Mouse (Mus musculus) midbrain, postnatal 0 days (tissue): Measurements from ENCODE around the gene Ppp2r1b. TPM values are rescaled to one million over a fixed set of nuclear protein-coding genes. Genes with fewer than 3 reads are reported as not detected.

Experiments used
- ATAC-seq: fragments of 200-750 bp; cut with Nextera tagmentation; 2 replicates; pipeline ENCODE4 v1.8.0; 2017; ENCODE audit warnings: moderate number of reproducible peaks, mild to moderate bottlenecking, moderate TSS enrichment, moderate library complexity; ENCODE audit not compliant: low FRiP score
- DNase-seq: peaks from one replicate; pipeline ENCODE4 v3.0.0-alpha.2; 2015; ENCODE audit warnings: low spot score
- H3K27ac ChIP-seq: fragments of 300-500 bp; sonication (generic); 2 replicates; pipeline ENCODE4 v1.5.1; 2014; ENCODE audit warnings: low read depth, mild to moderate bottlenecking, low read length, mixed read lengths
- H3K27me3 ChIP-seq: fragments of 300-500 bp; sonication (generic); 2 replicates; pipeline ENCODE4 v1.6.1; 2014; ENCODE audit warnings: low read length, control low read depth, mixed read lengths; ENCODE audit not compliant: insufficient read depth
- H3K36me3 ChIP-seq: fragments of 300-500 bp; sonication (generic); 2 replicates; pipeline ENCODE4 v1.6.1; 2014; ENCODE audit warnings: low read length, control low read depth, mixed read lengths; ENCODE audit not compliant: insufficient read depth
- H3K4me1 ChIP-seq: fragments of 300-500 bp; sonication (generic); 2 replicates; pipeline ENCODE4 v1.6.1; 2014; ENCODE audit warnings: mild to moderate bottlenecking, control low read depth, antibody characterized with exemption, low read length, mixed read lengths; ENCODE audit not compliant: insufficient read depth
- H3K4me2 ChIP-seq: fragments of 300-500 bp; sonication (generic); 2 replicates; pipeline ENCODE4 v1.6.1; 2014; ENCODE audit warnings: low read depth, mild to moderate bottlenecking, low read length, mixed read lengths; ENCODE audit not compliant: poor library complexity, severe bottlenecking
- H3K4me3 ChIP-seq: fragments of 300-500 bp; sonication (generic); 2 replicates; pipeline ENCODE4 v1.5.1; 2014; ENCODE audit warnings: low read depth, mild to moderate bottlenecking, low read length, moderate library complexity
- H3K9ac ChIP-seq: fragments of 300-500 bp; sonication (generic); replicated peaks from 2 replicates; pipeline ENCODE4 v1.6.1; 2014; ENCODE audit warnings: mild to moderate bottlenecking, low read length, moderate library complexity, mixed read lengths; ENCODE audit not compliant: poor library complexity, severe bottlenecking
- H3K9me3 ChIP-seq: fragments of 300-500 bp; sonication (generic); 2 replicates; pipeline ENCODE4 v1.6.1; 2016; ENCODE audit warnings: low read length, control low read depth
- CTCF ChIP-seq: IDR thresholded peaks from 2 replicates; pipeline ENCODE4 v1.5.1; 2016; ENCODE audit warnings: antibody characterized with exemption, mild to moderate bottlenecking
- WGBS: fragments of 180-500 bp; shearing (Covaris S2); extraction: QIAGEN DNeasy Blood & Tissue Kit; methylation state at CpG from one replicate; pipeline ENCODE4 v1.1.7; 2014; 5-methylcytosine and 5-hydroxymethylcytosine counted together
- polyA plus RNA-seq: library from polyadenylated mRNA; unstranded; fragments of >200 nt; fragmentation: Nextera tagmentation; extraction: Ambion mirVana; gene quantifications from 2 replicates; pipeline ENCODE4 v1.2.1, GENCODE M21; 2015
- total RNA-seq: library from RNA; depleted of rRNA; stranded (reverse); fragments of >200 nt; gene quantifications from 2 replicates; pipeline ENCODE4 v1.2.3, GENCODE M21; 2014

Gene Ppp2r1b
- total and polyA plus RNA-seq, 2 experiments from 2014 or later: 14.8 to 30.2 TPM

DNA sequence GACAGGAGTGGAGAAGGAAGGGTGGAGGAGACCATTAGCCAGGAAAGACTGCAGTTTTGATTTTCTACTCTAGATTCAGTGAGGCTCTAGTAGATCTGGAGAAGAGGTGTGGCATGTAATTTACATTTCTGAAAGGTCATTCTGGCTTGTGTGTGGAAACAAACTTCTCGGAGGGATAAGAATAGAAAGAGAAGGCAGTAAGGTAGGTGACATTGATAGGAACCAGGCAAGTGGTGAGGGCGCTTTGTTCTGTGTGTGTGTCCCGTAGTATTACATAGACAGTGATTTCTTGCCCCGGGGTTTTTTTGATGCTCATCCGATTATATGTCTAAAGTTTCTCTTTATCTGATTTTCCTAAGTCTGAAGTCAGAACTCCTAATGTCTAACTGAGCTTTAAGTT lies 19.8 kb downstream of the Ppp2r1b start:
- Histone ChIP-seq H3K27me3 (no peaks in the 10 kb centered on the region), H3K4me1 (no peaks in the 10 kb centered on the region), H3K4me3 (no peak overlapping the region), H3K4me2 (no peak overlapping the region), H3K9ac (no peak overlapping the region), H3K9me3 (no peaks in the 10 kb centered on the region), H3K36me3 (peaks cover 45% of the 10 kb centered on the region), H3K27ac (no peak overlapping the region)
- 95% methylated on average over 5 of the region's 5 CpGs for WGBS
- TF ChIP-seq CTCF: no peak
- ATAC-seq: no peak
- no peak for DNase-seq

DNA sequence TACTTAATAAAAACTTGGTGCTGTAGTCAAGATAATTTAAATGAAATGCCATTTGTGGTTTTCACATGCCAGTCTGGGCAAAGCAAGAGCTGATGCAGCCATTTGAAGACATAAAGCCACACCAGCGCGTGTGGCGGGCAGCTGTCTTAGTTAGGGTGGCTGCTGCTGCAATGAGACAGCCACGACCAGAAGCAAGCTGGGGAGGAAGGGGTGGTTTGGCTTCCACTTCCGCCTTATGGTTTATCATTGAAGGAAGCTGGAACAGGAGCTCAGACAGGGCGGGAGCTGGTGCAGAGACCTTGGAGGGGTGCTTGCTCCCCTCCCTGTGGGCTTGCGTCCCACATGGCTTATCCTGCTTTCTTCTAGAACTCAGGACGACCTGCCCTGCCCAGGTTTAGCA lies 20.7 kb downstream of the Ppp2r1b start:
- Histone ChIP-seq H3K4me3 (no peak overlapping the region), H3K27ac (no peak overlapping the region), H3K36me3 (peaks cover 46% of the 10 kb centered on the region), H3K9me3 (no peaks in the 10 kb centered on the region), H3K4me1 (no peaks in the 10 kb centered on the region), H3K27me3 (no peaks in the 10 kb centered on the region), H3K9ac (no peak overlapping the region), H3K4me2 (no peak overlapping the region)
- no peak for TF ChIP-seq CTCF
- no peak for DNase-seq
- WGBS: 87% methylated on average over 8 of the region's 8 CpGs
- no peak for ATAC-seq

- DNase-seq: no peak
- H3K4me2 ChIP-seq: no peak overlapping the region
- H3K27ac ChIP-seq: no peak overlapping the region
- ATAC-seq: no peak
- no peak overlapping the region for H3K9ac ChIP-seq
- H3K4me3 ChIP-seq: no peak overlapping the region
- H3K36me3 ChIP-seq: peaks cover 35% of the 10 kb centered on the region
- 95% methylated on average over 6 of the region's 6 CpGs for WGBS
- no peaks in the 10 kb centered on the region for H3K4me1 ChIP-seq
- H3K27me3 ChIP-seq: no peaks in the 10 kb centered on the region
- no peak for TF ChIP-seq CTCF
- H3K9me3 ChIP-seq: no peaks in the 10 kb centered on the region
Measured at GRCm38 (mm10) chr9:50867015-50867414, 21.9 kb downstream of the Ppp2r1b start.

- Histone ChIP-seq H3K4me2 (no peak overlapping the region), H3K4me3 (no peak overlapping the region), H3K9ac (no peak overlapping the region), H3K27ac (no peak overlapping the region), H3K9me3 (no peaks in the 10 kb centered on the region), H3K36me3 (peaks cover 35% of the 10 kb centered on the region), H3K4me1 (no peaks in the 10 kb centered on the region), H3K27me3 (no peaks in the 10 kb centered on the region)
- DNase-seq (no peak), ATAC-seq (no peak)
- no peak for TF ChIP-seq CTCF
- WGBS: 94% methylated on average over 2 of the region's 2 CpGs
Measured at GRCm38 (mm10) chr9:50868182-50868581, 23.1 kb downstream of the Ppp2r1b start.

DNA sequence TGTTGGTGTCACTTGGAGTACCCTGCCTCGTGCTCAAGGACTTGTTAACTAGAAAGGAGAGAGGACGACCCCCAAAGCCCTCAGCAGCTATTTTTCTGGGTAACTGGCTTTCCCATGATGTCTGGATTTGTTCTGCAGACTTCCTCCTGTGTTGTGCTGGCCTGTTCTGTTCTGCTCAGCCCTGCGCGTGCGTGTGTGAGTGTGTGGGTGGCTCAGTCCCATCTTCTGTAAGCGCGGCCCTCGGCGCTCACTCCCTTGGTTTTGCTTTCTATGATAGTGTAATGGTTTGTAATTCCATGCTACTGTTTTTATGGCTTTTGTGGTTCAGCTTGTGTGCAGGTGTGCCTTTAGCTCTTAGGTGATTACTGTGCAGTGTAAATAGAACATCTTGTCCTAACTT lies 28.1 kb downstream of the Ppp2r1b start:
- no peak for TF ChIP-seq CTCF
- Histone ChIP-seq H3K36me3 (peaks cover 23% of the 10 kb centered on the region), H3K27ac (no peak overlapping the region), H3K4me1 (no peaks in the 10 kb centered on the region), H3K27me3 (no peaks in the 10 kb centered on the region), H3K4me2 (no peak overlapping the region), H3K4me3 (no peak overlapping the region), H3K9ac (no peak overlapping the region), H3K9me3 (no peaks in the 10 kb centered on the region)
- no peak for DNase-seq
- WGBS: 96% methylated on average over 9 of the region's 9 CpGs
- ATAC-seq: no peak

DNA sequence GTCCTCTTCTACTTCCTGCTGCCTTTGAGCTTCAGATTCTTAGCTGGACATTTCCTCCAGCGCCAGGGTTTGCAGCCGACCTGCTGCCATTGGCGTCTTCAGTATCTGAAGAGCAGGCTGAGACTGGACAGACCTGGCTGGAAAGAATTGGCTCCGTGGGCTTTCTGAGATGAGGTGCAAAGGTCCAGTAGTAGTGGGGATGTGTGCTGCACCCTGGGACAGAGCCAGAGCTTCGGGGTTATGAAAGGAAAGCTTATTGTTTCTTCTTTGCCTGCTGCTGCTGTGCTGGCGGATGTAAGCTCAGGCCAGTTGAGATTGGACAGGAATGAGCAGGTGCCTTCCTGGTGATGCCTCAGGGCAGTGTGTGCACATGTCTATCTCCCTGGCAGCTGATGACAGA lies 28.9 kb downstream of the Ppp2r1b start:
- no peak for DNase-seq
- H3K36me3 ChIP-seq: peaks cover 19% of the 10 kb centered on the region

More for the DNA sequence above, 28.9 kb downstream of the Ppp2r1b start:
- WGBS: 82% methylated on average over 6 of the region's 6 CpGs
- Histone ChIP-seq H3K4me2 (no peak overlapping the region), H3K9ac (no peak overlapping the region), H3K4me3 (no peak overlapping the region), H3K4me1 (no peaks in the 10 kb centered on the region), H3K9me3 (no peaks in the 10 kb centered on the region), H3K27me3 (no peaks in the 10 kb centered on the region), H3K27ac (no peak overlapping the region)
- TF ChIP-seq CTCF: no peak
- ATAC-seq: no peak
